Mouse (Mus musculus): ENCODE measurements around the gene Chac1.

GRCm38 (mm10) chr2:119337425-119338265, 13.4 kb upstream of the Chac1 start:
- TF ChIP-seq POLR2A (IDR thresholded peaks at IDR 0.05; ENCODE audit: insufficient read length, low read depth), result no peak
- peak in 2 of 3 experiments; percentile 20 to 53 for TF ChIP-seq MYOG (IDR thresholded peaks at IDR 0.05; ENCODE audit: control insufficient read depth in 1 of 3, insufficient read depth in 1 of 3, insufficient read length in 2 of 3, low read depth in 2 of 3)
- TF ChIP-seq MAX (IDR thresholded peaks at IDR 0.05; ENCODE audit: low read depth), result no peak
- TF ChIP-seq TCF12 (IDR thresholded peaks at IDR 0.05; ENCODE audit: insufficient read depth, poor library complexity, severe bottlenecking), result no peak
- TF ChIP-seq POLR2AphosphoS2 (IDR thresholded peaks at IDR 0.05; ENCODE audit: insufficient read length, low read depth), result no peak
- no peak for TF ChIP-seq USF1 (IDR thresholded peaks at IDR 0.05; ENCODE audit: low read depth)
- no peak for TF ChIP-seq REST (IDR thresholded peaks at IDR 0.05; ENCODE audit: insufficient read depth, insufficient read length)
- TF ChIP-seq CEBPB (IDR thresholded peaks at IDR 0.05; ENCODE audit: insufficient read depth, poor library complexity, severe bottlenecking), result no peak
- TF ChIP-seq E2F4 (IDR thresholded peaks at IDR 0.05; ENCODE audit: insufficient read depth), result no peak

Measured in myocyte (in vitro differentiated cells).